Mouse (Mus musculus): ENCODE measurements around the gene Rnf43. TPM values are rescaled to one million over a fixed set of nuclear protein-coding genes. Genes with fewer than 3 reads are reported as not detected.

Gene Rnf43
- 75.7 TPM for polyA plus RNA-seq (2017; shearing (Covaris generic))

DNA sequence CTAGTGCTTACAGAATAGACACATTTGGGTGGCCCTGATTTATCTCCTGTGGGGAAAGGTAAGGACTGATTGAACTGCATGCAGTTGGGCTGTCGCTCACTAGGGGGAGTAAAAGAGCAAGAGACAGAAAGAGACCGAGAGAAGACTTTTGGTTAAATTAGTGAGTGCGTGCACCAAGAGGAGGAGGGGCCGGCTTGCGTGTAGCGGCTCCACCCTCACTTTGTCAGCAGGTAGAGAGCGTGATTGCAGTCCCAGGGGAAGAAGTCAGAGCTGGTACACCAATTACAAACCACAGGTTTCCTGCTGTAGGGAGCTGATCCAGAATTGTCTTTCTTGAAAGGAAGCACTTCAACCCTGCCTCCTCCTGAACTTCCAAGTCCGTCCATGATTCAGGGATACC lies at the start of gene Rnf43:
TSS of gene Rnf43 (plus strand) at position 316 of the 400 bp plus-strand sequence.

GRCm38 (mm10) chr11:87616790-87617474 lies 45.6 kb upstream of the Rnf43 start, which contains the start of gene Hsf5:
Gene Hsf5, plus strand, starts transcription at chr11:87617164.

DNA sequence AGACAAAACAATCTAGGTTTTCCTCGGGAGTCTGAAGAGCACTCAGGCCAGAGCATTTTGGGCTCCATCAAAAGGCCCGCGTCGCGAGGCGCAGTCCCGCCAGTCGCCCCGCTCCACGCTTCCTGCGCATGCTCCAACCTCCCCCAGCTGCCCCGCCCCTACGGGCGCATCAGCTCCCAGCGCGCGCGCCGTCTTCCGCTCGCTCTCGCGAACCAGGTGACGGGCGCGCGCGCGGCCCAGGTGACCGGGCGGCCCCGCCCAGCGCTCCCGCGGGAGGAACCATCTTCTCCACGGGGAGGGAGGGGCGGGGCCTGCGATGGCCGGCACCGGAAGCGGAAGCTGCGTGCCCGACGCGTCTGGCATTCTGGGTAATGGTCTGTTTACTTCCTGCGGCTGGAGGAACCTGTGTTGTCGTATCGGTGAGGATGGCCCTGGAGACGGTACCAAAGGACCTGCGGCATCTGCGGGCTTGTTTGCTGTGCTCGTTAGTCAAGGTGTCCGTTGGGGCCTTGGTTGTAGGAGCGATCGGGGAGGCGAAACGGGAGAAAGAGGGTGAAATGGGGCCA lies 74.7 kb downstream of the Rnf43 start, which contains the start of gene Supt4a:
TSS of gene Supt4a (plus strand) at position 378 of the 566 bp plus-strand sequence.

GRCm38 (mm10) chr11:87760301-87761081 lies 98.0 kb downstream of the Rnf43 start, which contains the start of gene Tspoap1:
Gene Tspoap1, plus strand, starts transcription at chr11:87760541.

Other genes with a start within 250 kb of the Rnf43 start
- gene Gm11492, start 96.1 kb upstream of the Rnf43 start, polyA plus RNA-seq (2017; shearing (Covaris generic)), result not detected
- gene Sept4, start 93.8 kb upstream of the Rnf43 start, polyA plus RNA-seq (2017; shearing (Covaris generic)), result 2.1 TPM
- 46.7 TPM for gene Mtmr4, start 70.6 kb upstream of the Rnf43 start, polyA plus RNA-seq (2017; shearing (Covaris generic))
- 0.09 TPM for gene Hsf5, start 45.6 kb upstream of the Rnf43 start, polyA plus RNA-seq (2017; shearing (Covaris generic))
- 450 TPM for gene Supt4a, start 74.8 kb downstream of the Rnf43 start, polyA plus RNA-seq (2017; shearing (Covaris generic))
- 15.2 TPM for gene Tspoap1, start 97.8 kb downstream of the Rnf43 start, polyA plus RNA-seq (2017; shearing (Covaris generic))
- gene Mpo, start 130.9 kb downstream of the Rnf43 start, polyA plus RNA-seq (2017; shearing (Covaris generic)), result not detected
- not detected for gene Lpo, start 165.6 kb downstream of the Rnf43 start, polyA plus RNA-seq (2017; shearing (Covaris generic))
- gene Mks1, start 190.5 kb downstream of the Rnf43 start, polyA plus RNA-seq (2017; shearing (Covaris generic)), result 19.8 TPM
- not detected for gene Epx, start 212.8 kb downstream of the Rnf43 start, polyA plus RNA-seq (2017; shearing (Covaris generic))
- gene Olfr462, start 229.5 kb downstream of the Rnf43 start, polyA plus RNA-seq (2017; shearing (Covaris generic)), result not detected
- gene Olfr463, start 234.7 kb downstream of the Rnf43 start, polyA plus RNA-seq (2017; shearing (Covaris generic)), result not detected